Mouse (Mus musculus) heart, adult 2 months (tissue): ENCODE data around the gene Frmd5. TPM values are rescaled to one million over a fixed set of nuclear protein-coding genes. Genes with fewer than 3 reads are reported as not detected.

Experiments used
- DNase-seq, 2 experiments: peaks; one replicate each; pipeline ENCODE4 v3.0.0; 2021
- H3K27ac ChIP-seq: fragments of 200-600 bp; 2 replicates; pipeline ENCODE4 v1.8.1; 2022
- H3K27me3 ChIP-seq: fragments of 200-500 bp; 2 replicates; pipeline ENCODE4 v1.6.1; 2012; ENCODE audit warnings: mild to moderate bottlenecking, low read length, inconsistent platforms, mixed read lengths; ENCODE audit not compliant: control insufficient read depth, insufficient read depth
- H3K36me3 ChIP-seq: fragments of 200-500 bp; 2 replicates; pipeline ENCODE4 v1.6.1; 2012; ENCODE audit warnings: low read length, inconsistent platforms; ENCODE audit not compliant: control insufficient read depth, insufficient read depth
- H3K4me1 ChIP-seq: fragments of 200-500 bp; 2 replicates; pipeline ENCODE4 v1.6.1; 2011; ENCODE audit warnings: low read length; ENCODE audit not compliant: control insufficient read depth, insufficient read depth
- H3K4me3 ChIP-seq: fragments of 200-600 bp; 2 replicates; pipeline ENCODE4 v1.8.1; 2022
- H3K79me2 ChIP-seq: fragments of 200-500 bp; replicated peaks from 2 replicates; pipeline ENCODE4 v1.6.1; 2012; ENCODE audit warnings: mild to moderate bottlenecking, inconsistent platforms, low read length, moderate library complexity, mixed read lengths; ENCODE audit not compliant: control insufficient read depth, insufficient read depth
- H3K9ac ChIP-seq: fragments of 200-500 bp; 2 replicates; pipeline ENCODE4 v1.6.1; 2012; ENCODE audit warnings: low read depth, mild to moderate bottlenecking, control low read depth, inconsistent platforms, low read length, mixed read lengths
- CTCF ChIP-seq: fragments of 200-600 bp; IDR thresholded peaks from 2 replicates; pipeline ENCODE4 v1.8.1; 2022; ENCODE audit warnings: antibody characterized with exemption, mild to moderate bottlenecking, moderate library complexity
- EP300 ChIP-seq: fragments of 200-500 bp; IDR thresholded peaks from 2 replicates; pipeline ENCODE4 v1.6.1; 2011; ENCODE audit warnings: low read depth, low read length, control low read depth; ENCODE audit not compliant: insufficient read depth
- POLR2A ChIP-seq: fragments of 200-500 bp; IDR thresholded peaks from 2 replicates; pipeline ENCODE4 v1.6.1; 2011; ENCODE audit warnings: mild to moderate bottlenecking, low read depth, low read length, control low read depth; ENCODE audit not compliant: insufficient read depth
- WGBS: fragments of 180-500 bp; shearing (Covaris S2); methylation state at CpG from one replicate; pipeline ENCODE4 v1.1.7; 2018; 5-methylcytosine and 5-hydroxymethylcytosine counted together
- intact Hi-C: fragments of 180-260 bp; cut with DNase I; formaldehyde crosslinking; loops from one replicate; pipeline ENCODE4 v1.15.1; 2025
- polyA plus RNA-seq: library from polyadenylated mRNA; depleted of rRNA; stranded (reverse); fragments of >200 nt; gene quantifications from 2 replicates; pipeline ENCODE4 v1.2.3, GENCODE M21; 2012
- total RNA-seq, 2 experiments: library from RNA; stranded (reverse); gene quantifications; 2 replicates each; pipeline ENCODE4 v1.2.3; 2021

Gene Frmd5
- total and polyA plus RNA-seq, 3 experiments = 124 to 245 (median 197) TPM

DNA sequence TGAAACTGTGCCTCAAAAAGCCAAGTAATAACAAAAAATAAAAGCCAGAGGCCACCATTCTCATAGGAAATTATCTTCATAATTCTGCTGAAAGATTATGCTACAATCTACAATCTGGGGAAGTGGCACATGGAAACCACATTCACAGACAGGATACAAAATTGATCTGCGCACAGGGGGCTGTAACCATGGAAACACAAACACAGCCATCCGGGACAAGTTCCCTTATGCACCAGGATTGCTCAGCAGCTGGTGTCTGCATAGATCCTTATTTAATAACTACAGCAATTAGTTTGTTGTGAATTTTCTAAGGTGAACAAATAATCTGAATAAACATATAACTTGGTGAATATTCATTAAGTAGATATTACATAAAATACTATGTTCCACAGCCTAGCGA, 89.8 kb downstream of the Frmd5 start:
- H3K4me3 ChIP-seq = no peak overlapping the region
- intact Hi-C loops = no loop called here
- TF ChIP-seq POLR2A = no peak
- no peak for TF ChIP-seq EP300
- TF ChIP-seq CTCF = no peak
- no peak overlapping the region for H3K9ac ChIP-seq
- no peaks in the 10 kb centered on the region for H3K27me3 ChIP-seq
- no peak overlapping the region for H3K27ac ChIP-seq
- no peaks in the 10 kb centered on the region for H3K36me3 ChIP-seq
- 62% methylated on average over 3 of the region's 3 CpGs for WGBS
- no peak for DNase-seq
- H3K79me2 ChIP-seq = no peaks in the 10 kb centered on the region
- H3K4me1 ChIP-seq = no peaks in the 10 kb centered on the region

DNA sequence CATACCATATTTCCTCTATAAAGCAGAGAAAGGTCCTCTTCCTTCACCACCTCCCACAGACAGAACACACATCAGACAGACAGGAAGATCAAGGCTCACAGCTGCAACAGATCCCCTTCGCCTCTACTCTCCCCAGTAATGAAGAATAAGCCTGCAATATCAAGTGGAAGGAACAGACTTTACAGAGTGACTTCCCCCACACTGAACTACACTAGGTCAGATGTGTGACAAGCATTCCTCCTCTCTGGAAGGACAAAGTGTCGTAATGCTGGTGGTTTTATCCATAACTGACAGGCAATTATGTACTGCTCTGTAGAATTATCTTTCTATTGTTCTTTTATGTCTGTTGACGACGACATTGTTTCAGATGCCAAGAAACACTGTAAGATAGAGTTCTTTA, 93.3 kb downstream of the Frmd5 start:
- intact Hi-C loops = no loop called here

DNA sequence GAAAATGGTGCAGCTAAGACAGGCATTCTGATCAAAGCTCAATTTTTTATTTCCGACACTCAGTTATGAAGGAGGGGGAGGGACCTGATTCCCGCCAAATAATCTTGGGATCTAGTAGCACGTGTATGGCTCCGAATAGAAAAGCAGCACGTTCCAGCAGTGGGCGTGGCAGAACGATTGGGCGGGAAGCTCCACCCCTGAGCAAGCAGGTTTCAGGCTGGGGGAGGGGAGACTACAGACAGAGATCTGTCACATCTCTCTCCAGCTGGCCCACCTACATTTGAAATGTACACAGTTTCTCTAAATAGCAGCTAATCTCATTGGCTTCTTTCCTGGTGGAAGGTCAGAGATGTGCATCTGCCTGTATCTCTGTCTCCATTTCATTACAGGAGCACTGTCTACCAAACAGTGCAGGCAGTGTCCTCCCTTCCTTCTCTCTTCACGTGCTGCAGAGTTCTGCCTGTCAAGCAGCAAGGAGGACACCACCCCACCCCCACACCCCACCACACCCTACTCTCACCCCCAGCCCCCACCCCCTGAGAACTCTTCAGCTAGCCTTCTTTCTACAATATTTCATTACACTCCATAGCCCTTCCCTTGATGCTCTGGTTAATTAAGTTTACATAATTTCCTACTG, 95.0 kb downstream of the Frmd5 start:
- Histone ChIP-seq H3K4me1 (no peaks in the 10 kb centered on the region), H3K79me2 (no peaks in the 10 kb centered on the region), H3K27me3 (no peaks in the 10 kb centered on the region; the same call in 1 of the 2 replicates), H3K27ac (no peak overlapping the region), H3K36me3 (no peaks in the 10 kb centered on the region), H3K4me3 (no peak overlapping the region), H3K9ac (no peak overlapping the region)
- DNase-seq = no peak
- TF ChIP-seq POLR2A (no peak), CTCF (no peak), EP300 (no peak)
- WGBS = 29% methylated on average over 9 of the region's 9 CpGs
- intact Hi-C loops = no loop called here

More for the DNA sequence above, 93.3 kb downstream of the Frmd5 start:
- no peak for TF ChIP-seq POLR2A
- no peak for TF ChIP-seq CTCF
- TF ChIP-seq EP300 = no peak
- Histone ChIP-seq H3K4me3 (no peak overlapping the region), H3K9ac (no peak overlapping the region), H3K27me3 (no peaks in the 10 kb centered on the region; the same call in 1 of the 2 replicates), H3K36me3 (no peaks in the 10 kb centered on the region), H3K27ac (no peak overlapping the region), H3K4me1 (no peaks in the 10 kb centered on the region), H3K79me2 (no peaks in the 10 kb centered on the region)
- 37% methylated on average over 4 of the region's 4 CpGs for WGBS
- no peak for DNase-seq

DNA sequence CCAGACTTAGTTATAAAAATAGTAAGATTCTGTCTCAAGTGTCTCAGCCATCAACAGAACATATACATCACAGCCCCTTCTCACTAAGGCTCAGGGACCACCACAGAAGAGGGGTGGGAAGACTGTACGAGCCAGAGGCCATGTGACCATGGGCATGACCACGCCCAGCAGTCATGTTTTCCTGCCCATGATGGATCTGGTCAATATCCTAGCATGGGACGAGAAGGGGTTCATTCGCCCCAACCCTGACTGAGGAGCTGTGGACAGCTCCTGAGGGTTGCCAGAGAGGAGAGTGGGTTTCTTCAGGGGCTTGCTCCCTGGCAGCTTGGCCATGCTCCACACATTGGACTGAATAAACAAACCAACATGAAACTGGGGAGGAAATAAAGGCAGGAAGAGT, 97.8 kb downstream of the Frmd5 start:
- H3K27me3 ChIP-seq = no peaks in the 10 kb centered on the region; the same call in 1 of the 2 replicates
- 78% methylated on average over 4 of the region's 4 CpGs for WGBS
- no peak for DNase-seq
- no peak overlapping the region for H3K9ac ChIP-seq
- no peaks in the 10 kb centered on the region for H3K4me1 ChIP-seq
- H3K79me2 ChIP-seq = no peaks in the 10 kb centered on the region
- no peak for TF ChIP-seq EP300
- no peak for TF ChIP-seq POLR2A
- TF ChIP-seq CTCF = no peak
- no peaks in the 10 kb centered on the region for H3K36me3 ChIP-seq
- H3K4me3 ChIP-seq = no peak overlapping the region
- H3K27ac ChIP-seq = no peak overlapping the region
- intact Hi-C loops = no loop called here

DNA sequence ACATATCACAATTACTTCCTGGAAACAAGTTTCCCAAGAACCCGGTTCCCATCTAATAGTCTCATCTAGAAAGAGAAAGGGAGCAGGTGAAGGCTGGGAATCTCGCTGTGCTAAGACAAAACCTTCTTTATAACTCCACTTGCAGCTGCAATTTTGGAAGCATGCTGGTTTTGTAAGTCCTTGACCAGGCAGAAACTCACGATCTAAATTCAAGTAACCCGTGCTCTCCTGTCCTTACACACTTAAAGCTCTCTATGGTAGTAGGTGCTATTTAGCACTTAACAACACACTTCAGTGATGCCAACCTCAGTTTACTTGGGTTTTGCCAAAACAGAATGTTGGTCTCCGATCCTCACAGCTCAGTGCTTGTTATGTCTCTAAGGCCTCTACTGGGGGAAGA, 99.4 kb downstream of the Frmd5 start:
- TF ChIP-seq POLR2A (no peak), EP300 (no peak), CTCF (no peak)
- no peak overlapping the region for H3K9ac ChIP-seq
- no peak overlapping the region for H3K4me3 ChIP-seq
- no peaks in the 10 kb centered on the region; the same call in 1 of the 2 replicates for H3K27me3 ChIP-seq
- intact Hi-C loops = no loop called here
- H3K4me1 ChIP-seq = no peaks in the 10 kb centered on the region
- whole genome bisulfite sequencing = 72% methylated on average over 5 of the region's 5 CpGs
- no peaks in the 10 kb centered on the region for H3K36me3 ChIP-seq
- no peaks in the 10 kb centered on the region for H3K79me2 ChIP-seq
- H3K27ac ChIP-seq = no peak overlapping the region
- DNase-seq = no peak

DNA sequence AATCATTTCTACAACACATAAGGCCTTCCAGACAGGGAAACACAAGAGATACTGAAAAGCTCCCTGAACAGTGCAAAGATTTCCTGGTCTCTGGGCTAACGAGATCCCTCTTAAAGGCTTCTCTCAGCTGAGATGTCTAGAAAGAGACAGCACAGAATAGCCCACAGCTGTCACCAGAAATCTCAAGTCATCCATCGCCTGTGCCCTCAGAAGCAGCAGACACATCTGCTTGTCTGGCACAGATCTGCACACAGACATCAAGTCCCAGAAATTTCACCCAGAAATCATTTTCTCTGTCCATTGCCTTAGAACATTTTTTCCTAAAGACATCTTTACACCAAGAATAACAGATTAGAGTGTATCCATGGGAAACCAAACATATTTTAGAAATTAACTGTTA, 101.1 kb downstream of the Frmd5 start:
- Histone ChIP-seq H3K4me1 (no peaks in the 10 kb centered on the region), H3K27me3 (no peaks in the 10 kb centered on the region; the same call in 1 of the 2 replicates), H3K79me2 (no peaks in the 10 kb centered on the region), H3K9ac (no peak overlapping the region), H3K27ac (no peak overlapping the region), H3K36me3 (no peaks in the 10 kb centered on the region), H3K4me3 (no peak overlapping the region)
- 88% methylated on average over 2 of the region's 2 CpGs for WGBS
- no peak for DNase-seq
- intact Hi-C loops = no loop called here
- TF ChIP-seq POLR2A (no peak), EP300 (no peak), CTCF (no peak)

DNA sequence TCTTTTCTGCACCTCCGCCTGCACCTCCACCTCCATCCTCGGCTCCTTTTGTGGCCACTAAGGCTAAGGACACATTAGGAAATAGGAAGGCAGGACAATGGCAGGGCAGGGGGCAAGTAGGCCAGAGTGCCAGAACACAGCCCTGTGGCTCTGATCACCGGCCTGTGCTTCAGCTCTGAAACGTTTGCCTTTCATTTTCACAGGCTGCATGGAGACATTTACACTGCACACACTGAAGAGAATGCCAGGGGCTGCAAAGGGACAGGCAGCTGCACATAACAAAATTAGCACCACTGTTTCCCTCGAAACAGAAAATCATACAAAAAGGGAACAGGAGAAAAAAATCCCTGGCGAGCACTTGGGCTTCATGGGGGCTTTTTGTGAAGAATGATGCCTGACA, 107.6 kb downstream of the Frmd5 start:
- H3K36me3 ChIP-seq = no peaks in the 10 kb centered on the region
- intact Hi-C loops = loop anchor here (5.0 kb wide), 1 partner anchor 133 kb away; no protein-coding TSS in a partner anchor
- H3K27me3 ChIP-seq = no peaks in the 10 kb centered on the region
- no peak overlapping the region for H3K27ac ChIP-seq
- no peak overlapping the region for H3K4me3 ChIP-seq
- TF ChIP-seq CTCF (no peak), POLR2A (no peak), EP300 (no peak)
- no peak for DNase-seq
- no peaks in the 10 kb centered on the region for H3K79me2 ChIP-seq
- WGBS = 71% methylated on average over 6 of the region's 6 CpGs
- H3K4me1 ChIP-seq = no peaks in the 10 kb centered on the region
- no peak overlapping the region for H3K9ac ChIP-seq
